Mouse (Mus musculus) E14TG2a.4 (cell line): ENCODE measurements around the gene Tmem9.

Source experiments
- H3K27me3 ChIP-seq: 2 replicates; pipeline ENCODE4 v1.6.1; 2014; ENCODE audit warnings: low read length, control low read depth; ENCODE audit not compliant: insufficient read depth
- H3K36me3 ChIP-seq: 2 replicates; pipeline ENCODE4 v1.6.1; 2014; ENCODE audit warnings: low read length, control low read depth; ENCODE audit not compliant: insufficient read depth
- H3K4me1 ChIP-seq: replicated peaks from 2 replicates; pipeline ENCODE4 v1.6.1; 2014; ENCODE audit warnings: low read depth, low read length, control low read depth
- H3K4me3 ChIP-seq: replicated peaks from 2 replicates; pipeline ENCODE4 v1.5.1; 2014; ENCODE audit warnings: mild to moderate bottlenecking, low read length
- H3K9me3 ChIP-seq: 2 replicates; pipeline ENCODE4 v1.6.1; 2014; ENCODE audit warnings: low read length, control low read depth
- CTCF ChIP-seq: conservative IDR thresholded peaks from 2 replicates; pipeline ENCODE4 v1.5.1; 2014; ENCODE audit warnings: low read length
- NANOG ChIP-seq: IDR thresholded peaks from 2 replicates; pipeline ENCODE4 v1.6.1; 2014; ENCODE audit warnings: borderline replicate concordance, low read length, mixed read lengths
- POU5F1 ChIP-seq: IDR thresholded peaks from 2 replicates; pipeline ENCODE4 v1.6.1; 2014; ENCODE audit warnings: low read length, borderline replicate concordance

The Tmem9 gene

DNA sequence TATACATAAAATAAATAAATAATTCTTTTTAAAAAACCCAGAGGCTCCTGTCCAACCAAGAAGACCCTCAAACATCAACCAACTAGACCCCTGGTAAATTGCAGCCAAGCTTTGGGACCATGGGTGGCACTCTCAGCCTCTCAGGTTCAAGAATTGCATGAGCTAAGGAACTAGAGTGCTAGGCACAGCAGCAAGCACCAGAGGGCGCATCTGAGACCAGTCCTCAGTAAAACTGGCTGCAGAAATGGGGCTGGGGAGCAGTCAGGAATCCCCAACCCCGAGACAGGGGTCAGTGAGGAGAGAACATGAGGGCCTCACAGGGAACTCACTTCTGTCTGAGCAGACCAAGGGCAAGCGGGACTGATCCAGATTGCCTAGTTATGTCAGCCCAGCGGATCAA is 37.8 kb downstream of the Tmem9 start:
- TF ChIP-seq CTCF (peak; percentile 65), POU5F1 (no peak), NANOG (no peak)
- Histone ChIP-seq H3K27me3 (peaks cover 45% of the 10 kb centered on the region), H3K4me1 (peaks cover 7% of the 10 kb centered on the region), H3K36me3 (no peaks in the 10 kb centered on the region), H3K9me3 (0 out of 2 replicates have a peak, but pooled peaks cover 3% of the 10 kb centered on the region), H3K4me3 (no peak overlapping the region)

DNA sequence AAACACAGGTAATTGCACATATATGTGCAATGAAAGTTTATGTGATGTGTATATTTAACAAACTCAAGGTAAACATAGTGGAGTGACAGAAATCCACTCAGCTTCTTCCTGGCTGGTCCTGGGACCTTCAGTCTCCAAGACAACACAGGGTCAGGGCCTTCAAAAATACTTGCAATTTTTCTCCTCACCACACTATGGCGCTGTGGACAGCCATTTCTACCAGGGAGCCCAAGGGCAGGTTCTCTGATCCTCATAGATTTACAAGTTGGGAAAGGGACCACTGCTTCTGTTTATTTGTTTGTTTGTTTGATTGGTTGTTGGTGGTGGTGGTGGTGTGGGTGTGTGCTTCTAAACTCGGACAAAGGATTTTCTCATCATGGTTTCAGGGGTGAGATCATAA is 39.5 kb downstream of the Tmem9 start:
- H3K9me3 ChIP-seq = 0 out of 2 replicates have a peak, but pooled peaks cover 3% of the 10 kb centered on the region
- H3K4me1 ChIP-seq = peaks cover 13% of the 10 kb centered on the region
- peaks cover 52% of the 10 kb centered on the region for H3K27me3 ChIP-seq
- H3K4me3 ChIP-seq = no peak overlapping the region
- no peaks in the 10 kb centered on the region for H3K36me3 ChIP-seq
- TF ChIP-seq POU5F1 = no peak
- peak; percentile 41 for TF ChIP-seq CTCF

DNA sequence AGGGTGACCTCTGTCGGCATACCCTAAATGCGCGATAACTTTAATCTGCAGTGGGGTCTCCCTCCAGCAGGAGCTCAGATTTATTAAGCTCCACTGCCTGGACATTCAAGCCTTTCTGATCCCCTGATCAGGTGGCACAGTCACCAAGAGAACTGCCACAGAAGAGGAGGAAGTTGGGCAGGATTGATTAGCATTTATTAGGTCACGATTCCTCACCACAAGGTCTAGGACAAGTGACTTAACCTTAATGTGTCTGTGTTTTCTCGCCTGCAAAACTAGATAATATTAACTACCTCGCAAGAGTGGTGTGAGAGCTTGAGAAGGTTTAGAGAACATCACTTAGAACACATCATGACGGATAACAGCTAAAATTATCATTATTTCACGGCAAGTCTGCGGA is 39.9 kb downstream of the Tmem9 start:
- Histone ChIP-seq H3K9me3 (0 out of 2 replicates have a peak, but pooled peaks cover 3% of the 10 kb centered on the region), H3K36me3 (no peaks in the 10 kb centered on the region), H3K4me1 (peaks cover 17% of the 10 kb centered on the region), H3K27me3 (peaks cover 53% of the 10 kb centered on the region), H3K4me3 (no peak overlapping the region)
- TF ChIP-seq POU5F1 (no peak), CTCF (no peak), NANOG (no peak)

DNA sequence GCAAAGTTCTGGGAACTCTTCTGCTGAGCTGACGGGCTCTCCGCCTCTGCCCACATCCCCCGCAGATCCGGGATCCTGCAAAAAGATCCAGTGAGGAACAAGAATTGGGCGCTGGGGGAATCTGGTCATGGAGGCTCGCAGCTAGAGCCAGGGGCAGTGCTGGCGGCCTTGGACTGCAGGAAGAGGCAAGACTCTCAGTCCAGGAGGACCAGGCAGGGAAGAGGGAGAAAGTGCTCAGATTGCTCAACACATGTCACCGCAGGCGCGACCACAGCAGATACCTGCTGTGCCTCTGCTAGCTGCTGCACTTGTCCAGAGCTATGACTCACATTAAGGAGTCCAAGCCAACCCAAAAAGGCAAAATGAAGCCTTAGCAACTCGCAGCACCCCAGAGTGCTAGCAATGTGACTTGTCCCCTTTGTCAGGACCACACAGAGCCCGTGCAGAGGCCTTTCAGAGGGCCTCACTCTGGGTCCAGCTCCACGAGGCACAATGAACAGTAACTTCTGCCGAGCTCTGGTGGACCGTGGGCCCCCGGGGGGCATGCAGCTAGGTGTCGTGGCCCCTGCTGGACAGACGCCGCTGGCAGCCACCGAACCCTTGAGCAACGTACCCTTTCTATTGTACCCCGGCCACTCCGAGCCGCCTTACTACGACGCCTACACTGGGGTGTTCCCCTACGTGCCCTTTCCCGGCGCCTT is 42.5 kb downstream of the Tmem9 start, which contains the start of gene Ascl5:
Gene Ascl5 (plus strand): TSS at position 493 of the 701 bp plus-strand sequence.
- Histone ChIP-seq H3K9me3 (0 out of 2 replicates have a peak, but pooled peaks cover 3% of the 10 kb centered on the region), H3K4me1 (peaks cover 19% of the 10 kb centered on the region), H3K36me3 (no peaks in the 10 kb centered on the region), H3K4me3 (peak within 1 kb of the TSS; percentile 70), H3K27me3 (peaks cover 63% of the 10 kb centered on the region)
- TF ChIP-seq CTCF = no peak
- TF ChIP-seq POU5F1 = no peak
- TF ChIP-seq NANOG = no peak

DNA sequence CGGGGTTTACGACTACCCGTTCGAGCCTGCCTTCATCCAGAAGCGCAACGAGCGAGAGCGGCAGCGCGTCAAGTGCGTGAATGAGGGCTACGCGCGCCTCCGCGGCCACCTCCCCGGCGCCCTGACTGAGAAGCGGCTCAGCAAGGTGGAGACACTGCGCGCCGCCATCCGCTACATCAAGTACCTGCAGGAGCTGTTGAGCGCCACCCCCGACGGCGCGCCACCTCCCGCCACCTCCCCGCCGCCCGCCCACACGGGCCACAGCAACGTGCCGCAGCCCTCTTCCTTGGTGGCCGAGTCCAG is 43.0 kb downstream of the Tmem9 start:
- H3K27me3 ChIP-seq = peaks cover 66% of the 10 kb centered on the region
- 0 out of 2 replicates have a peak, but pooled peaks cover under 1% of the 10 kb centered on the region for H3K9me3 ChIP-seq
- peak overlapping the region; percentile 70 for H3K4me3 ChIP-seq
- H3K36me3 ChIP-seq = no peaks in the 10 kb centered on the region
- TF ChIP-seq NANOG = no peak
- no peak for TF ChIP-seq CTCF
- TF ChIP-seq POU5F1 = no peak
- peaks cover 19% of the 10 kb centered on the region for H3K4me1 ChIP-seq

DNA sequence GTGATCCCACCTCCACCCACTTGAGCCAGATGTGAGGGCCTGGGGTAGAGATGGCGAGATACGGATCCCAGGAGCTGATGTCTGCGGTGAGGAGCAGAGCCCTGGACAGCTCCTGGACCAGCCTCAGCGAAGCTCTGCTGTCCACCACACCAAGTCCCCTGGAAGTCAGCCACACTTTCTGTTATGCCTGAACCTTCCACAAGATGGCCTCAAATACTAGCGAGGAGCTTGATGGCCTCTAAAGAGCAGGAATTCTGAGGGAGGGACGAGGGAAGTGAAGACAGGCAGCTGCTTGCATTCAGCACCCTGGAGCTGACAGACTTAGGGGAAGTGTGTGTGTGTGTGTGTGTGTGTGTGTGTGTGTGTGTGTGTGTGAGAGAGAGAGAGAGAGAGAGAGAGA is 43.5 kb downstream of the Tmem9 start:
- Histone ChIP-seq H3K4me1 (peaks cover 19% of the 10 kb centered on the region), H3K36me3 (no peaks in the 10 kb centered on the region), H3K9me3 (no peaks in the 10 kb centered on the region), H3K4me3 (peak overlapping the region; percentile 70), H3K27me3 (peaks cover 66% of the 10 kb centered on the region)
- TF ChIP-seq CTCF (peak; percentile 55), POU5F1 (no peak)

DNA sequence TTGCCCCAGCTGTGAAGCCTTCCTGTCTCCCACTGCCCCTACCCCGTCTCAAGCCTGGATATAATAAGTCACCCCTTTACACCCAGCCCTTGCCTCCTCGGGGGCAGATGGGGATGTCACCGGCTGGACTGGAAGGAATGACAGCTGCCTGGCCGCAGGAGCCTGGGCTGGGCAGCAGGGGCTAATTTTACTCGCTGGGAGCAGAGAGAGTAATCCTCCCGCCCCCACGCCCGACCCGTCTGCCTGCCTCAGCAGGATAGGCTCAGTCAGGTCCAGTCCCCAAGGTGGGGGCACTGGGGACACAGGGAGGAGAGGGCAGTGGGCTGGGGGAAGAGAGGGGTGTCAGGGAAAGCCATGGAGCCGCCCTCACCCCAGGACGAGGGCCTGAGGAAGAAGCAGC is 44.6 kb downstream of the Tmem9 start, which contains the start of gene Cacna1s:
Gene Cacna1s (plus strand): TSS at position 204 of the 400 bp plus-strand sequence.
- TF ChIP-seq POU5F1 (no peak), NANOG (no peak), CTCF (no peak)
- Histone ChIP-seq H3K36me3 (no peaks in the 10 kb centered on the region), H3K4me1 (peaks cover 19% of the 10 kb centered on the region), H3K4me3 (no peak within 1 kb of the TSS), H3K9me3 (no peaks in the 10 kb centered on the region), H3K27me3 (peaks cover 66% of the 10 kb centered on the region)

DNA sequence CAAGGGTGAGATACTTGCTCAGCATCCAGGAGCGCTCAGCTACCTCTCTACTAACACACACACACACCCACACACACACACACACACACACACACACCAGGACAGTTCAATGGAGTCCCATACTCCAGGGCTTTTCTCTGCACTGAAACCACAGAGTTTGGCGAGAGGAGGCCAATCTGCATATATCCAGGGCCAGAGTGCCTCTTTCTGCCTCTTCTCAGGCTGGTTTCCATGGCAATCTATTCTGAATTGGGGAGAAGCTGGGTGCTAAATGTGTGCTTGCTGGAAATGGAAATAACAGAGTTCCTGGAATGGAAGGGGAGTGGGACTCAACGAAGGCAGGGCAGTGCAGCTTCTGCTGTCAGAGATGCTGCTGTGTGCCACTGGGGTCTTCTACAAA is 47.8 kb downstream of the Tmem9 start:
- Histone ChIP-seq H3K27me3 (peaks cover 51% of the 10 kb centered on the region), H3K36me3 (no peaks in the 10 kb centered on the region), H3K4me3 (no peak overlapping the region), H3K9me3 (no peaks in the 10 kb centered on the region), H3K4me1 (peaks cover 12% of the 10 kb centered on the region)
- no peak for TF ChIP-seq NANOG
- no peak for TF ChIP-seq POU5F1
- TF ChIP-seq CTCF = no peak

DNA sequence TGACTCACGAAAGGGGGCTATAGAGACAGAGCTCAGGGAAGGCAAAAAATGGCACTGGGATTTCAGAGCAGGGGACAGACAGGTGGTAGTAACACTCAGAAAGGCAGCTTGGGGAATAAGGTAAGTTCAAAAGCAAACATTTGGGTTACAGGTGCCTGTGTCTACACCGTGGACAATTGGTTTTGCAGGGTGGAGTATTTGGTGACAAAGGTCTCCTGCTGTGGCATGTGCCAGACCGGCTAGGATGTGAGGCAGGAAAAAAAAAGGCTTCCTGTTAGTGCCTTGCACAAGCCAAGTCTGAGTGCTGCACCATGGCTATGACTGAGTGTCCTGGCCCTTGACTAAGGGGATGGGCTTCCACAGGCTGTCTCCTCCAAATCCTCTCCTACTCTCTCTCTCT is 50.6 kb downstream of the Tmem9 start:
- no peaks in the 10 kb centered on the region for H3K36me3 ChIP-seq
- H3K9me3 ChIP-seq = no peaks in the 10 kb centered on the region
- no peaks in the 10 kb centered on the region; the same call in 1 of the 2 replicates for H3K4me1 ChIP-seq
- H3K4me3 ChIP-seq = no peak overlapping the region
- peaks cover 32% of the 10 kb centered on the region for H3K27me3 ChIP-seq
- TF ChIP-seq CTCF (no peak), POU5F1 (no peak), NANOG (no peak)
